Mouse (Mus musculus): ENCODE data around the gene Ube2t.

GRCm38 (mm10) chr1:134913535-134913934 is 48.8 kb upstream of the Ube2t start:
- TF ChIP-seq CTCF (IDR thresholded peaks at IDR 0.05; ENCODE audit: low read depth, low read length) = no peak
- no peak for TF ChIP-seq GATA1 (IDR thresholded peaks at IDR 0.05; ENCODE audit: borderline replicate concordance, low read length)
